Mouse (Mus musculus): ENCODE data around the gene Inpp4b.

DNA sequence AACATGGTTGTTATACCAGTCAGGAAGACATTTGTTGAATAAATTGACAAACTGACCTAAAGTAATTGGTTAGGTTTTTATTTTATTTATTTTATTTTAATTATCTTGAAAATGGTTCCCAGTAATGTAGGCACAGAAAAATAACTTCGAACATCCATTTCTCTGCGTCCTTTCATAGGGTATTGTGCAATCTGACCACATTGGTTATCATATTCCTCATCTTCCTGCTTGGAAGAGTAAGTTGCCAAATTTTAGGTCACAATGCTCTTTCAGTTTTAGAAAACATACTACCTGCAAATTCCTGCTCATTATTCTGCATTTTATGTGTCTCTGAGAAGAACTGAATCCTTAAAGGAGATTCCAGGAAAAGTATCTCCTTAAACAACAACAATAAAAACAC, 505.6 kb downstream of the Inpp4b start:
- no peak for TF ChIP-seq CTCF (IDR thresholded peaks at IDR 0.05; ENCODE audit: borderline replicate concordance, extremely low read depth, insufficient read depth, insufficient read length)
- TF ChIP-seq POLR2A (IDR thresholded peaks at IDR 0.05; ENCODE audit: borderline replicate concordance, extremely low read depth, insufficient read depth, insufficient read length, poor library complexity, severe bottlenecking) = no peak
